Mouse (Mus musculus) ES-E14 (cell line): Measurements from ENCODE around the gene Vdac1.

Source experiments
- CHD2 ChIP-seq: IDR thresholded peaks from 2 replicates; pipeline ENCODE4 v1.6.1; 2014; ENCODE audit warnings: mild to moderate bottlenecking, low read depth, low read length, inconsistent platforms
- HCFC1 ChIP-seq: IDR thresholded peaks from 2 replicates; pipeline ENCODE4 v1.6.1; 2012; ENCODE audit warnings: low read length, inconsistent platforms, borderline replicate concordance; ENCODE audit not compliant: insufficient read depth
- MAFK ChIP-seq: IDR thresholded peaks from 2 replicates; pipeline ENCODE4 v1.6.1; 2014; ENCODE audit warnings: mild to moderate bottlenecking, low read depth, low read length, inconsistent platforms; ENCODE audit not compliant: insufficient read depth
- ZC3H11A ChIP-seq: IDR thresholded peaks from 2 replicates; pipeline ENCODE4 v1.6.1; 2012; ENCODE audit warnings: low read depth, mild to moderate bottlenecking, inconsistent platforms, low read length, borderline replicate concordance
- ZNF384 ChIP-seq: IDR thresholded peaks from 2 replicates; pipeline ENCODE4 v1.6.1; 2012; ENCODE audit warnings: low read depth, low read length, inconsistent platforms

- no peak; the same call in 1 of the 2 replicates for TF ChIP-seq ZNF384
- no peak for TF ChIP-seq HCFC1
- no peak for TF ChIP-seq MAFK
- TF ChIP-seq CHD2 = no peak
- no peak for TF ChIP-seq ZC3H11A
These were observed 73.1 kb downstream of the Vdac1 start for GRCm38 (mm10) chr11:52433797-52434195.
